Mouse (Mus musculus): ENCODE measurements at regions not wholly inside any gene's neighbourhood (a gene's known extent, or its start where the extent isn't known, plus 50 kb on each side); places are given as distances from the start of the nearest gene placed in this dataset.

GRCm38 (mm10) chr5:82472146-82472545, 882.8 kb downstream of the Tecrl start:
- Histone ChIP-seq H3K27me3 (ENCODE audit: control insufficient read depth, insufficient read depth, low read length) (no peaks in the 10 kb centered on the region), H3K27ac (replicated peaks; ENCODE audit: low read depth, low read length) (no peak overlapping the region), H3K4me2 (ENCODE audit: low read length) (no peak overlapping the region), H3K9me3 (ENCODE audit: control insufficient read depth, low read length) (no peaks in the 10 kb centered on the region), H3K36me3 (ENCODE audit: control insufficient read depth, insufficient read depth, low read length) (no peaks in the 10 kb centered on the region), H3K4me1 (ENCODE audit: control insufficient read depth, insufficient read depth, low read length) (no peaks in the 10 kb centered on the region), H3K4me3 (replicated peaks; ENCODE audit: low read depth, low read length) (no peak overlapping the region), H3K9ac (replicated peaks; ENCODE audit: low read length) (no peak overlapping the region)
- peak; percentile 31; the same call in 1 of the 2 replicates for ATAC-seq (ENCODE audit: low FRiP score, low TSS enrichment)
- WGBS: 75% methylated on average over 2 of the region's 2 CpGs
- DNase-seq: peak; percentile 50

- H3K27ac ChIP-seq (replicated peaks; ENCODE audit: low read depth, low read length): no peak overlapping the region
- no peak overlapping the region for H3K4me3 ChIP-seq (replicated peaks; ENCODE audit: low read depth, low read length)
- H3K27me3 ChIP-seq (ENCODE audit: control insufficient read depth, insufficient read depth, low read length): no peaks in the 10 kb centered on the region
- H3K36me3 ChIP-seq (ENCODE audit: control insufficient read depth, insufficient read depth, low read length): no peaks in the 10 kb centered on the region
- H3K4me2 ChIP-seq (ENCODE audit: low read length): no peak overlapping the region
- 93% methylated on average over 2 of the region's 2 CpGs for WGBS
- H3K9ac ChIP-seq (replicated peaks; ENCODE audit: low read length): no peak overlapping the region
- no peaks in the 10 kb centered on the region for H3K4me1 ChIP-seq (ENCODE audit: control insufficient read depth, insufficient read depth, low read length)
- no peaks in the 10 kb centered on the region for H3K9me3 ChIP-seq (ENCODE audit: control insufficient read depth, low read length)
- DNase-seq: no peak
- no peak for ATAC-seq (ENCODE audit: low FRiP score, low TSS enrichment)
Observed at GRCm38 (mm10) chr5:82464272-82464671, 890.7 kb downstream of the Tecrl start.

DNA sequence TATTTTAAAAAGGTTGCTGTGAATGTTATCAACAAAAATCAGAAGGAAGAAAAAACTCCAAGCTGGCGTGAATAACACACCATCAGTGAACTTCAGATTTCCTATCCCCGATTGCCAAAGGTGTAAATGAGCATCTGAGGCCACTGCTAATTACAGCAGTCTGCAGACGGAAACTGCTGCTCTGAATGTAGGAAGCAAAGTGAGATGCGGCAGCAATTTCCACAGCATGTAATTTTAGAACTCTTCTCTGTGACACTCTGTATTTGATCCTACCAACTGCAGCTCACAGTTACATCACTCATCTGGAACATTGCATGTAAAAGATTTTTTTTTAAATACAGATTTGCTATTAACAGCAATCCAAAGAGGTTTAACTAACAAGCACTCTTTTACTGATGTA, 913.7 kb downstream of the Tecrl start:
- 81% methylated on average over 4 of the region's 4 CpGs for WGBS
- Histone ChIP-seq H3K9me3 (ENCODE audit: control insufficient read depth, low read length) (no peaks in the 10 kb centered on the region), H3K27me3 (ENCODE audit: control insufficient read depth, insufficient read depth, low read length) (no peaks in the 10 kb centered on the region), H3K36me3 (ENCODE audit: control insufficient read depth, insufficient read depth, low read length) (no peaks in the 10 kb centered on the region), H3K4me2 (ENCODE audit: low read length) (no peak overlapping the region), H3K4me1 (ENCODE audit: control insufficient read depth, insufficient read depth, low read length) (no peaks in the 10 kb centered on the region), H3K4me3 (replicated peaks; ENCODE audit: low read depth, low read length) (no peak overlapping the region), H3K27ac (replicated peaks; ENCODE audit: low read depth, low read length) (no peak overlapping the region), H3K9ac (replicated peaks; ENCODE audit: low read length) (no peak overlapping the region)
- DNase-seq (no peak), ATAC-seq (ENCODE audit: low FRiP score, low TSS enrichment) (no peak)

GRCm38 (mm10) chr5:82440126-82440525, 914.9 kb downstream of the Tecrl start:
- 86% methylated on average over 2 of the region's 2 CpGs for WGBS
- Histone ChIP-seq H3K27me3 (ENCODE audit: control insufficient read depth, insufficient read depth, low read length) (no peaks in the 10 kb centered on the region), H3K27ac (replicated peaks; ENCODE audit: low read depth, low read length) (no peak overlapping the region), H3K9ac (replicated peaks; ENCODE audit: low read length) (no peak overlapping the region), H3K36me3 (ENCODE audit: control insufficient read depth, insufficient read depth, low read length) (no peaks in the 10 kb centered on the region), H3K4me1 (ENCODE audit: control insufficient read depth, insufficient read depth, low read length) (no peaks in the 10 kb centered on the region), H3K9me3 (ENCODE audit: control insufficient read depth, low read length) (no peaks in the 10 kb centered on the region), H3K4me3 (replicated peaks; ENCODE audit: low read depth, low read length) (no peak overlapping the region), H3K4me2 (ENCODE audit: low read length) (no peak overlapping the region)
- ATAC-seq (ENCODE audit: low FRiP score, low TSS enrichment): no peak
- DNase-seq: no peak

- Histone ChIP-seq H3K4me3 (replicated peaks; ENCODE audit: low read depth, low read length) (no peak overlapping the region), H3K4me1 (ENCODE audit: control insufficient read depth, insufficient read depth, low read length) (no peaks in the 10 kb centered on the region), H3K27ac (replicated peaks; ENCODE audit: low read depth, low read length) (no peak overlapping the region), H3K27me3 (ENCODE audit: control insufficient read depth, insufficient read depth, low read length) (no peaks in the 10 kb centered on the region), H3K36me3 (ENCODE audit: control insufficient read depth, insufficient read depth, low read length) (no peaks in the 10 kb centered on the region), H3K9me3 (ENCODE audit: control insufficient read depth, low read length) (no peaks in the 10 kb centered on the region), H3K9ac (replicated peaks; ENCODE audit: low read length) (no peak overlapping the region), H3K4me2 (ENCODE audit: low read length) (no peak overlapping the region)
- ATAC-seq (ENCODE audit: low FRiP score, low TSS enrichment) (no peak), DNase-seq (no peak)
Observed at GRCm38 (mm10) chr5:82420396-82420795, 934.6 kb downstream of the Tecrl start.

GRCm38 (mm10) chr5:82396632-82397234, 958.3 kb downstream of the Tecrl start:
- ATAC-seq (ENCODE audit: low FRiP score, low TSS enrichment): no peak
- H3K4me1 ChIP-seq (ENCODE audit: control insufficient read depth, insufficient read depth, low read length): no peaks in the 10 kb centered on the region
- WGBS: 76% methylated on average over 5 of the region's 5 CpGs

GRCm38 (mm10) chr5:82361624-82362023, 993.4 kb downstream of the Tecrl start:
- Histone ChIP-seq H3K4me3 (replicated peaks; ENCODE audit: low read depth, low read length) (no peak overlapping the region), H3K27me3 (ENCODE audit: control insufficient read depth, insufficient read depth, low read length) (no peaks in the 10 kb centered on the region), H3K27ac (replicated peaks; ENCODE audit: low read depth, low read length) (no peak overlapping the region), H3K9ac (replicated peaks; ENCODE audit: low read length) (no peak overlapping the region), H3K36me3 (ENCODE audit: control insufficient read depth, insufficient read depth, low read length) (no peaks in the 10 kb centered on the region), H3K4me1 (ENCODE audit: control insufficient read depth, insufficient read depth, low read length) (no peaks in the 10 kb centered on the region), H3K9me3 (ENCODE audit: control insufficient read depth, low read length) (no peaks in the 10 kb centered on the region), H3K4me2 (ENCODE audit: low read length) (no peak overlapping the region)
- ATAC-seq (ENCODE audit: low FRiP score, low TSS enrichment) (no peak), DNase-seq (no peak)
- WGBS: 60% methylated on average over 3 of the region's 3 CpGs

More at GRCm38 (mm10) chr5:82396632-82397234, 958.3 kb downstream of the Tecrl start:
- Histone ChIP-seq H3K9ac (replicated peaks; ENCODE audit: low read length) (no peak overlapping the region), H3K4me2 (ENCODE audit: low read length) (no peak overlapping the region), H3K27ac (replicated peaks; ENCODE audit: low read depth, low read length) (no peak overlapping the region), H3K36me3 (ENCODE audit: control insufficient read depth, insufficient read depth, low read length) (no peaks in the 10 kb centered on the region), H3K4me3 (replicated peaks; ENCODE audit: low read depth, low read length) (no peak overlapping the region), H3K27me3 (ENCODE audit: control insufficient read depth, insufficient read depth, low read length) (no peaks in the 10 kb centered on the region), H3K9me3 (ENCODE audit: control insufficient read depth, low read length) (no peaks in the 10 kb centered on the region)
- DNase-seq: no peak

- DNase-seq (no peak), ATAC-seq (ENCODE audit: low FRiP score, low TSS enrichment) (no peak)
- WGBS: 94% methylated on average over 5 of the region's 5 CpGs
Observed at GRCm38 (mm10) chr5:82356336-82356735, 998.7 kb downstream of the Tecrl start.

DNA sequence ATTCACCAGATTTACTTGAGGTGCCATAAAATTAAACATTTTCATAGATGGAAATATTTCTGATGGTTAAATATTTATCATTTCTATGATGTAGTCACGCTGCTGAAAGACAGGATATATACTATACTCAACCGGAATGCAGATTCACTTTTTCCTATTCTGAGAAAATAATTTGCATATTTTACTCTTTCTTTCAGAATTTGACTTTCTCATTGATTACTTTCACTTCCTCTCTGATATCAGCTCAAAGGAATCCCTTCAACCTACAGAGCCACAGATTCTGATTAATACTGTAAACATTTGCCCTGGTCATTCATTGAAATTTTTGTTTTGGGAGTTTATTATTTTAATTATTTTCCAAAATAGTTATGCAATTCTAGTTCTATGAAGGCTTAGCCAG, 1003.9 kb downstream of the Tecrl start:
- no peak overlapping the region for H3K4me3 ChIP-seq (replicated peaks; ENCODE audit: low read depth, low read length)
- no peak overlapping the region for H3K4me2 ChIP-seq (ENCODE audit: low read length)
- H3K36me3 ChIP-seq (ENCODE audit: control insufficient read depth, insufficient read depth, low read length): no peaks in the 10 kb centered on the region

More at GRCm38 (mm10) chr5:82356336-82356735, 998.7 kb downstream of the Tecrl start:
- Histone ChIP-seq H3K27ac (replicated peaks; ENCODE audit: low read depth, low read length) (no peak overlapping the region), H3K4me3 (replicated peaks; ENCODE audit: low read depth, low read length) (no peak overlapping the region), H3K4me1 (ENCODE audit: control insufficient read depth, insufficient read depth, low read length) (no peaks in the 10 kb centered on the region), H3K4me2 (ENCODE audit: low read length) (no peak overlapping the region), H3K36me3 (ENCODE audit: control insufficient read depth, insufficient read depth, low read length) (no peaks in the 10 kb centered on the region), H3K9me3 (ENCODE audit: control insufficient read depth, low read length) (no peaks in the 10 kb centered on the region), H3K9ac (replicated peaks; ENCODE audit: low read length) (no peak overlapping the region), H3K27me3 (ENCODE audit: control insufficient read depth, insufficient read depth, low read length) (no peaks in the 10 kb centered on the region)

More for the DNA sequence above, 1003.9 kb downstream of the Tecrl start:
- H3K27ac ChIP-seq (replicated peaks; ENCODE audit: low read depth, low read length): no peak overlapping the region
- H3K27me3 ChIP-seq (ENCODE audit: control insufficient read depth, insufficient read depth, low read length): no peaks in the 10 kb centered on the region
- DNase-seq: no peak
- ATAC-seq (ENCODE audit: low FRiP score, low TSS enrichment): no peak
- no peaks in the 10 kb centered on the region for H3K9me3 ChIP-seq (ENCODE audit: control insufficient read depth, low read length)
- WGBS: 92% methylated on average over 2 of the region's 2 CpGs
- no peaks in the 10 kb centered on the region for H3K4me1 ChIP-seq (ENCODE audit: control insufficient read depth, insufficient read depth, low read length)
- H3K9ac ChIP-seq (replicated peaks; ENCODE audit: low read length): no peak overlapping the region

Measured in midbrain, embryonic 14.5 days (tissue).